Mouse (Mus musculus) kidney, embryonic 16.5 days (tissue): ENCODE measurements around the gene Tax1bp1. TPM values are rescaled to one million over a fixed set of nuclear protein-coding genes. Genes with fewer than 3 reads are reported as not detected.

Experiments used
- ATAC-seq: fragments of 200-750 bp; cut with Nextera tagmentation; 2 replicates; pipeline ENCODE4 v1.8.0; 2017; ENCODE audit warnings: moderate TSS enrichment; ENCODE audit not compliant: low FRiP score, low TSS enrichment
- H3K27ac ChIP-seq: fragments of 300-500 bp; sonication (generic); 2 replicates; pipeline ENCODE4 v1.5.1; 2014; ENCODE audit warnings: low read length
- H3K27me3 ChIP-seq: fragments of 300-500 bp; sonication (generic); 2 replicates; pipeline ENCODE4 v1.6.1; 2014; ENCODE audit warnings: low read length, control low read depth, mixed read lengths; ENCODE audit not compliant: insufficient read depth
- H3K36me3 ChIP-seq: fragments of 300-500 bp; sonication (generic); 2 replicates; pipeline ENCODE4 v1.6.1; 2014; ENCODE audit warnings: low read length, control low read depth, mixed read lengths; ENCODE audit not compliant: insufficient read depth
- H3K4me1 ChIP-seq: fragments of 300-500 bp; sonication (generic); 2 replicates; pipeline ENCODE4 v1.6.1; 2014; ENCODE audit warnings: low read length, control low read depth, mixed read lengths; ENCODE audit not compliant: insufficient read depth
- H3K4me2 ChIP-seq: fragments of 300-500 bp; sonication (generic); replicated peaks from 2 replicates; pipeline ENCODE4 v1.6.1; 2014; ENCODE audit warnings: low read depth, low read length
- H3K4me3 ChIP-seq: fragments of 300-500 bp; sonication (generic); 2 replicates; pipeline ENCODE4 v1.5.1; 2014; ENCODE audit warnings: mild to moderate bottlenecking, low read length
- H3K9ac ChIP-seq: fragments of 300-500 bp; sonication (generic); replicated peaks from 2 replicates; pipeline ENCODE4 v1.6.1; 2014; ENCODE audit warnings: low read length
- H3K9me3 ChIP-seq: fragments of 300-500 bp; sonication (generic); 2 replicates; pipeline ENCODE4 v1.6.1; 2016; ENCODE audit warnings: low read length, control low read depth
- WGBS: fragments of 180-500 bp; shearing (Covaris S2); extraction: QIAGEN DNeasy Blood & Tissue Kit; methylation state at CpG from one replicate; pipeline ENCODE4 v1.1.7; 2014; 5-methylcytosine and 5-hydroxymethylcytosine counted together
- polyA plus RNA-seq: library from polyadenylated mRNA; unstranded; fragments of >200 nt; fragmentation: Nextera tagmentation; extraction: Ambion mirVana; gene quantifications from 2 replicates; pipeline ENCODE4 v1.2.1, GENCODE M21; 2015

Gene Tax1bp1
- polyA plus RNA-seq, 1 experiment from 2014 or later: 135 TPM

- H3K27me3 ChIP-seq: no peaks in the 10 kb centered on the region
- no peak overlapping the region for H3K4me2 ChIP-seq
- no peak overlapping the region for H3K4me3 ChIP-seq
- WGBS: 88% methylated on average over 5 of the region's 5 CpGs
- H3K9ac ChIP-seq: no peak overlapping the region
- H3K9me3 ChIP-seq: no peaks in the 10 kb centered on the region
- H3K27ac ChIP-seq: no peak overlapping the region
- H3K36me3 ChIP-seq: peaks cover 41% of the 10 kb centered on the region
- H3K4me1 ChIP-seq: no peaks in the 10 kb centered on the region
- no peak for ATAC-seq
These were observed 39.3 kb downstream of the Tax1bp1 start for GRCm38 (mm10) chr6:52752832-52753231.

GRCm38 (mm10) chr6:52765206-52765605, 51.7 kb downstream of the Tax1bp1 start:
- H3K36me3 ChIP-seq: peaks cover 29% of the 10 kb centered on the region
- H3K4me1 ChIP-seq: no peaks in the 10 kb centered on the region
- 48% methylated on average over 7 of the region's 7 CpGs for WGBS
- no peaks in the 10 kb centered on the region for H3K9me3 ChIP-seq
- H3K27me3 ChIP-seq: no peaks in the 10 kb centered on the region
- no peak overlapping the region for H3K27ac ChIP-seq
- H3K9ac ChIP-seq: no peak overlapping the region
- H3K4me2 ChIP-seq: no peak overlapping the region
- no peak for ATAC-seq
- H3K4me3 ChIP-seq: no peak overlapping the region

- Histone ChIP-seq H3K4me3 (no peak overlapping the region), H3K9me3 (no peaks in the 10 kb centered on the region), H3K9ac (no peak overlapping the region), H3K27me3 (no peaks in the 10 kb centered on the region), H3K27ac (no peak overlapping the region), H3K4me2 (no peak overlapping the region), H3K36me3 (peaks cover 21% of the 10 kb centered on the region), H3K4me1 (no peaks in the 10 kb centered on the region)
- WGBS: 77% methylated on average over 1 of the region's 1 CpGs
- ATAC-seq: no peak
These were observed 57.3 kb downstream of the Tax1bp1 start for GRCm38 (mm10) chr6:52770789-52771188.

- Histone ChIP-seq H3K4me2 (no peak overlapping the region), H3K4me1 (no peaks in the 10 kb centered on the region), H3K9ac (no peak overlapping the region), H3K4me3 (no peak overlapping the region), H3K27ac (no peak overlapping the region), H3K36me3 (peaks cover 6% of the 10 kb centered on the region), H3K9me3 (no peaks in the 10 kb centered on the region), H3K27me3 (no peaks in the 10 kb centered on the region)
- no peak for ATAC-seq
- 76% methylated on average over 5 of the region's 5 CpGs for WGBS
These were observed 59.6 kb downstream of the Tax1bp1 start for GRCm38 (mm10) chr6:52773132-52773531.

GRCm38 (mm10) chr6:52775350-52775749, 61.8 kb downstream of the Tax1bp1 start:
- no peak for ATAC-seq
- no peak overlapping the region for H3K4me2 ChIP-seq
- H3K9me3 ChIP-seq: no peaks in the 10 kb centered on the region
- H3K27ac ChIP-seq: no peak overlapping the region
- WGBS: 76% methylated on average over 3 of the region's 3 CpGs
- H3K27me3 ChIP-seq: no peaks in the 10 kb centered on the region
- H3K4me1 ChIP-seq: no peaks in the 10 kb centered on the region
- no peak overlapping the region for H3K4me3 ChIP-seq
- H3K9ac ChIP-seq: no peak overlapping the region
- H3K36me3 ChIP-seq: no peaks in the 10 kb centered on the region

- H3K4me1 ChIP-seq: no peaks in the 10 kb centered on the region
- no peak for ATAC-seq
- no peak overlapping the region for H3K9ac ChIP-seq
- no peaks in the 10 kb centered on the region for H3K36me3 ChIP-seq
- H3K27me3 ChIP-seq: no peaks in the 10 kb centered on the region
- H3K4me3 ChIP-seq: no peak overlapping the region
- WGBS: 80% methylated on average over 8 of the region's 8 CpGs
- no peaks in the 10 kb centered on the region for H3K9me3 ChIP-seq
- H3K4me2 ChIP-seq: no peak overlapping the region
- no peak overlapping the region for H3K27ac ChIP-seq
These were observed 62.4 kb downstream of the Tax1bp1 start for GRCm38 (mm10) chr6:52775956-52776355.

- WGBS: 93% methylated on average over 8 of the region's 8 CpGs
- H3K27me3 ChIP-seq: no peaks in the 10 kb centered on the region
- no peak for ATAC-seq
- H3K9ac ChIP-seq: no peak overlapping the region
- H3K9me3 ChIP-seq: no peaks in the 10 kb centered on the region
- no peak overlapping the region for H3K4me2 ChIP-seq
- no peak overlapping the region for H3K27ac ChIP-seq
- no peak overlapping the region for H3K4me3 ChIP-seq
- no peaks in the 10 kb centered on the region for H3K36me3 ChIP-seq
- no peaks in the 10 kb centered on the region for H3K4me1 ChIP-seq
These were observed 63.5 kb downstream of the Tax1bp1 start for GRCm38 (mm10) chr6:52777034-52777433.

- Histone ChIP-seq H3K4me2 (no peak overlapping the region), H3K9me3 (no peaks in the 10 kb centered on the region), H3K9ac (no peak overlapping the region), H3K4me3 (no peak overlapping the region), H3K27me3 (no peaks in the 10 kb centered on the region), H3K4me1 (no peaks in the 10 kb centered on the region), H3K27ac (no peak overlapping the region), H3K36me3 (no peaks in the 10 kb centered on the region)
- no peak for ATAC-seq
- WGBS: 70% methylated on average over 5 of the region's 5 CpGs
These were observed 65.0 kb downstream of the Tax1bp1 start for GRCm38 (mm10) chr6:52778523-52778922.

GRCm38 (mm10) chr6:52779546-52779945, 66.0 kb downstream of the Tax1bp1 start:
- H3K4me1 ChIP-seq: no peaks in the 10 kb centered on the region
- H3K9ac ChIP-seq: no peak overlapping the region
- H3K36me3 ChIP-seq: no peaks in the 10 kb centered on the region
- ATAC-seq: no peak
- H3K27ac ChIP-seq: no peak overlapping the region
- H3K9me3 ChIP-seq: no peaks in the 10 kb centered on the region
- no peak overlapping the region for H3K4me3 ChIP-seq
- no peaks in the 10 kb centered on the region for H3K27me3 ChIP-seq
- H3K4me2 ChIP-seq: no peak overlapping the region
- WGBS: 64% methylated on average over 5 of the region's 5 CpGs

GRCm38 (mm10) chr6:52790316-52790715, 76.8 kb downstream of the Tax1bp1 start:
- no peak overlapping the region for H3K4me3 ChIP-seq
- H3K27me3 ChIP-seq: no peaks in the 10 kb centered on the region
- ATAC-seq: no peak
- H3K9me3 ChIP-seq: no peaks in the 10 kb centered on the region
- no peak overlapping the region for H3K9ac ChIP-seq
- no peak overlapping the region for H3K27ac ChIP-seq
- H3K4me1 ChIP-seq: peaks cover 5% of the 10 kb centered on the region
- WGBS: 60% methylated on average over 10 of the region's 10 CpGs
- no peaks in the 10 kb centered on the region for H3K36me3 ChIP-seq
- H3K4me2 ChIP-seq: no peak overlapping the region

GRCm38 (mm10) chr6:52790781-52791180, 77.3 kb downstream of the Tax1bp1 start:
- no peak for ATAC-seq
- Histone ChIP-seq H3K27ac (no peak overlapping the region), H3K4me1 (peaks cover 10% of the 10 kb centered on the region), H3K4me3 (no peak overlapping the region), H3K36me3 (no peaks in the 10 kb centered on the region), H3K9ac (no peak overlapping the region), H3K4me2 (no peak overlapping the region), H3K27me3 (no peaks in the 10 kb centered on the region), H3K9me3 (no peaks in the 10 kb centered on the region)
- 86% methylated on average over 4 of the region's 4 CpGs for WGBS
